Mouse (Mus musculus): Measurements from ENCODE around the gene Hif3a. TPM values are rescaled to one million over a fixed set of nuclear protein-coding genes. Genes with fewer than 3 reads are reported as not detected.

Hif3a gene
- polyA plus RNA-seq, 1 experiment from 2014 or later: 36.8 TPM

- Histone ChIP-seq H3K36me3 (no peaks in the 10 kb centered on the region), H3K4me3 (no peak overlapping the region), H3K4me2 (no peak overlapping the region), H3K27ac (ENCODE audit: poor library complexity, severe bottlenecking) (no peak overlapping the region), H3K4me1 (replicated peaks) (peaks cover 13% of the 10 kb centered on the region), H3K9ac (no peak overlapping the region), H3K9me3 (replicated peaks) (no peaks in the 10 kb centered on the region), H3K27me3 (replicated peaks) (no peaks in the 10 kb centered on the region)
- ATAC-seq (ENCODE audit: insufficient number of reproducible peaks, low FRiP score): no peak
Measured at GRCm38 (mm10) chr7:17067000-17067399, 4.8 kb upstream of the Hif3a start.

GRCm38 (mm10) chr7:17066412-17066811 is 4.2 kb upstream of the Hif3a start:
- Histone ChIP-seq H3K9ac (no peak overlapping the region), H3K4me1 (replicated peaks) (peaks cover 17% of the 10 kb centered on the region), H3K4me3 (no peak overlapping the region), H3K27me3 (replicated peaks) (no peaks in the 10 kb centered on the region), H3K36me3 (no peaks in the 10 kb centered on the region), H3K27ac (ENCODE audit: poor library complexity, severe bottlenecking) (no peak overlapping the region), H3K4me2 (no peak overlapping the region), H3K9me3 (replicated peaks) (no peaks in the 10 kb centered on the region)
- ATAC-seq (ENCODE audit: insufficient number of reproducible peaks, low FRiP score): no peak
- 12% methylated on average over 2 of the region's 2 CpGs for WGBS

- WGBS: 79% methylated on average over 8 of the region's 9 CpGs
- no peak overlapping the region for H3K4me3 ChIP-seq
- no peaks in the 10 kb centered on the region for H3K36me3 ChIP-seq
- no peak overlapping the region for H3K27ac ChIP-seq (ENCODE audit: poor library complexity, severe bottlenecking)
- ATAC-seq (ENCODE audit: insufficient number of reproducible peaks, low FRiP score): no peak
- H3K27me3 ChIP-seq (replicated peaks): no peaks in the 10 kb centered on the region
- H3K4me1 ChIP-seq (replicated peaks): peaks cover 25% of the 10 kb centered on the region
- H3K4me2 ChIP-seq: no peak overlapping the region
- H3K9me3 ChIP-seq (replicated peaks): no peaks in the 10 kb centered on the region
- no peak overlapping the region for H3K9ac ChIP-seq
Measured at GRCm38 (mm10) chr7:17065620-17066019, 3.4 kb upstream of the Hif3a start.

GRCm38 (mm10) chr7:17062845-17063244 is 618 bp upstream of the Hif3a start:
- peak; percentile 2; the same call in 1 of the 2 replicates for ATAC-seq (ENCODE audit: insufficient number of reproducible peaks, low FRiP score)

GRCm38 (mm10) chr7:17060782-17061605 is 1.2 kb downstream of the Hif3a start:
- Histone ChIP-seq H3K9ac (peak overlapping the region; percentile 90), H3K27ac (ENCODE audit: poor library complexity, severe bottlenecking) (peak overlapping the region; percentile 99), H3K27me3 (replicated peaks) (no peaks in the 10 kb centered on the region), H3K4me3 (peak overlapping the region; percentile 66), H3K36me3 (no peaks in the 10 kb centered on the region), H3K4me2 (peak overlapping the region; percentile 78), H3K9me3 (replicated peaks) (no peaks in the 10 kb centered on the region), H3K4me1 (replicated peaks) (peaks cover 59% of the 10 kb centered on the region)
- no peak for ATAC-seq (ENCODE audit: insufficient number of reproducible peaks, low FRiP score)
- 73% methylated on average over 21 of the region's 22 CpGs for WGBS

More at GRCm38 (mm10) chr7:17062845-17063244, 618 bp upstream of the Hif3a start:
- H3K9ac ChIP-seq: peak overlapping the region; percentile 65
- H3K9me3 ChIP-seq (replicated peaks): no peaks in the 10 kb centered on the region
- peak overlapping the region; percentile 78 for H3K4me2 ChIP-seq
- no peaks in the 10 kb centered on the region for H3K36me3 ChIP-seq
- H3K4me1 ChIP-seq (replicated peaks): peaks cover 51% of the 10 kb centered on the region
- peak overlapping the region; percentile 66 for H3K4me3 ChIP-seq
- 10% methylated on average over 11 of the region's 11 CpGs for WGBS
- no peaks in the 10 kb centered on the region for H3K27me3 ChIP-seq (replicated peaks)
- H3K27ac ChIP-seq (ENCODE audit: poor library complexity, severe bottlenecking): peak overlapping the region; percentile 99

- peak overlapping the region; percentile 90 for H3K9ac ChIP-seq
- H3K9me3 ChIP-seq (replicated peaks): no peaks in the 10 kb centered on the region
- ATAC-seq (ENCODE audit: insufficient number of reproducible peaks, low FRiP score): peak; percentile 52
- 26% methylated on average over 9 of the region's 9 CpGs for WGBS
- peak overlapping the region; percentile 78 for H3K4me2 ChIP-seq
- H3K27ac ChIP-seq (ENCODE audit: poor library complexity, severe bottlenecking): peak overlapping the region; percentile 99
- H3K27me3 ChIP-seq (replicated peaks): no peaks in the 10 kb centered on the region
- peaks cover 63% of the 10 kb centered on the region for H3K4me1 ChIP-seq (replicated peaks)
- H3K36me3 ChIP-seq: peaks cover 4% of the 10 kb centered on the region; the same call in 1 of the 2 replicates
- peak overlapping the region; percentile 66 for H3K4me3 ChIP-seq
Measured at GRCm38 (mm10) chr7:17060031-17060781, 2.0 kb downstream of the Hif3a start.

GRCm38 (mm10) chr7:17059463-17059844 is 2.8 kb downstream of the Hif3a start:
- no peak for ATAC-seq (ENCODE audit: insufficient number of reproducible peaks, low FRiP score)
- Histone ChIP-seq H3K4me2 (peak overlapping the region; percentile 78), H3K36me3 (peaks cover 11% of the 10 kb centered on the region), H3K4me1 (replicated peaks) (peaks cover 63% of the 10 kb centered on the region), H3K9ac (peak overlapping the region; percentile 56), H3K27ac (ENCODE audit: poor library complexity, severe bottlenecking) (peak overlapping the region; percentile 99), H3K9me3 (replicated peaks) (no peaks in the 10 kb centered on the region), H3K27me3 (replicated peaks) (no peaks in the 10 kb centered on the region), H3K4me3 (peak overlapping the region; percentile 66)
- 72% methylated on average over 3 of the region's 3 CpGs for WGBS

- peaks cover 63% of the 10 kb centered on the region for H3K4me1 ChIP-seq (replicated peaks)
- ATAC-seq (ENCODE audit: insufficient number of reproducible peaks, low FRiP score): no peak
- peak overlapping the region; percentile 56; the same call in 1 of the 2 replicates for H3K9ac ChIP-seq
- 53% methylated on average over 8 of the region's 8 CpGs for WGBS
- H3K36me3 ChIP-seq: peaks cover 16% of the 10 kb centered on the region
- peak overlapping the region; percentile 99 for H3K27ac ChIP-seq (ENCODE audit: poor library complexity, severe bottlenecking)
- H3K4me3 ChIP-seq: peak overlapping the region; percentile 23
- H3K9me3 ChIP-seq (replicated peaks): no peaks in the 10 kb centered on the region
- H3K4me2 ChIP-seq: peak overlapping the region; percentile 78
- H3K27me3 ChIP-seq (replicated peaks): no peaks in the 10 kb centered on the region
Measured at GRCm38 (mm10) chr7:17058816-17059462, 3.3 kb downstream of the Hif3a start.

GRCm38 (mm10) chr7:17058071-17058689 is 4.0 kb downstream of the Hif3a start:
- peak overlapping the region; percentile 78 for H3K4me2 ChIP-seq
- H3K9ac ChIP-seq: peak overlapping the region; percentile 56
- H3K27ac ChIP-seq (ENCODE audit: poor library complexity, severe bottlenecking): peak overlapping the region; percentile 99
- H3K4me1 ChIP-seq (replicated peaks): peaks cover 62% of the 10 kb centered on the region
- WGBS: 2% methylated on average over 16 of the region's 16 CpGs
- ATAC-seq (ENCODE audit: insufficient number of reproducible peaks, low FRiP score): peak; percentile 78
- H3K36me3 ChIP-seq: peaks cover 24% of the 10 kb centered on the region
- H3K27me3 ChIP-seq (replicated peaks): no peaks in the 10 kb centered on the region
- H3K9me3 ChIP-seq (replicated peaks): no peaks in the 10 kb centered on the region
- H3K4me3 ChIP-seq: peak overlapping the region; percentile 23

- Histone ChIP-seq H3K27ac (ENCODE audit: poor library complexity, severe bottlenecking) (peak overlapping the region; percentile 98), H3K9ac (peak overlapping the region; percentile 82)
- peak; percentile 46 for ATAC-seq (ENCODE audit: insufficient number of reproducible peaks, low FRiP score)
Measured at GRCm38 (mm10) chr7:17056601-17057523, 5.4 kb downstream of the Hif3a start.

More at GRCm38 (mm10) chr7:17056601-17057523, 5.4 kb downstream of the Hif3a start:
- Histone ChIP-seq H3K4me3 (peak overlapping the region; percentile 62), H3K4me1 (replicated peaks) (peaks cover 56% of the 10 kb centered on the region), H3K9me3 (replicated peaks) (no peaks in the 10 kb centered on the region), H3K27me3 (replicated peaks) (no peaks in the 10 kb centered on the region), H3K4me2 (peak overlapping the region; percentile 92), H3K36me3 (peaks cover 27% of the 10 kb centered on the region)
- 22% methylated on average over 14 of the region's 14 CpGs for WGBS
